Mouse (Mus musculus) yolk sac, embryonic 10.5 days (tissue): ENCODE data around the gene Ly6g5b.

Source experiments
- DNase-seq: peaks from one replicate; pipeline ENCODE4 v3.0.0-alpha.2; 2017; ENCODE audit warnings: low spot score

The Ly6g5b gene

GRCm38 (mm10) chr17:35105740-35106389, 9.4 kb downstream of the Ly6g5b start:
- no peak for DNase-seq

- DNase-seq, result no peak
Observed at GRCm38 (mm10) chr17:35104754-35105153, 10.5 kb downstream of the Ly6g5b start.

- DNase-seq, result peak; percentile 58
Observed at GRCm38 (mm10) chr17:35104079-35104478, 11.1 kb downstream of the Ly6g5b start.

DNA sequence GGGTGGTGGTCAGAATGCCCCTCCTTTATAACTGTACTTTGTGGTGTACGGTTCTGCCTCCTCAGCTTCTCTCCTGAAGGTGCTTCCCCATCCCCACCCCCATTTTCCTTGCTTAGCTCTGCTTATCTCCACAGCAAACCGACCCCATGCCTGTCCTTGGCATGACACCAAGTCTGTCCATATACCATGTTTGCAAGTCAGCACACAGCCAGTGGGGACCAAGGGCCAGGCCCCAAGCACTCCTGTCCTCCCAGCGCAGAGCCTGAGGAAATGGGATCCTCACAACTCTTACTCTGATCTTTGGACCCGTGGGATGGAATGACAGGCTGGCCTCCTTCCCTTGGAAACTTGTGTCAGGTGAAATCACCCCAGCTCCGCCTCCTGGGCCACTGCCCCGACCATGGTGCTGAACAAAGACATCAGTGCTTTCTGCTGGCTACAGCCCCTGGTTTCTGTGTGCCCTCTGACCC, 12.0 kb downstream of the Ly6g5b start:
- peak; percentile 88 for DNase-seq

GRCm38 (mm10) chr17:35102299-35102698, 12.9 kb downstream of the Ly6g5b start:
- no peak for DNase-seq

- DNase-seq, result no peak
Observed at GRCm38 (mm10) chr17:35101161-35101560, 14.1 kb downstream of the Ly6g5b start.

GRCm38 (mm10) chr17:35100196-35100765, 14.9 kb downstream of the Ly6g5b start:
- DNase-seq, result peak; percentile 88

- DNase-seq, result no peak
Observed at GRCm38 (mm10) chr17:35097164-35097655, 18.0 kb downstream of the Ly6g5b start.

DNA sequence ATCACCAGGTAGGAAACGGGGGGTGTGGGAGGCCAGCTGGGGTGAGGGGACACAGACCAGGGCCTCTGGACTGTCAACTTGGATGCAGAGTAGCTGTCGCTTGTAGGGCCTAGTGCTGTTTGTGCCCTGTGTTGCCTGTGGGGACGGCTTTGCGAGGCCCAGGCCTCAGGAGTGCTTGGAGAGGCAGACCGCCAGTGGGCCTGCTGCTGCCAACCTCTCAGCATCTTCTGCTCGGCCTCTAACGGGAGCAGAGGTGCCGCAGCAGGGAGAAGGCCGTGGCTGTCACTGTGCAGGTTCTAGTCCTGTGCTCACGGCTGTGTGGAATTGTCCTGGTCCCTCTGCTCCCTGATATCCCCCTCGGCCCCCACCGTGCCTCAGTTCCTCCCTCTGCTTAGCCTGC, 18.6 kb downstream of the Ly6g5b start:
- no peak for DNase-seq

- no peak for DNase-seq
Observed at GRCm38 (mm10) chr17:35094475-35095365, 20.5 kb downstream of the Ly6g5b start.

DNA sequence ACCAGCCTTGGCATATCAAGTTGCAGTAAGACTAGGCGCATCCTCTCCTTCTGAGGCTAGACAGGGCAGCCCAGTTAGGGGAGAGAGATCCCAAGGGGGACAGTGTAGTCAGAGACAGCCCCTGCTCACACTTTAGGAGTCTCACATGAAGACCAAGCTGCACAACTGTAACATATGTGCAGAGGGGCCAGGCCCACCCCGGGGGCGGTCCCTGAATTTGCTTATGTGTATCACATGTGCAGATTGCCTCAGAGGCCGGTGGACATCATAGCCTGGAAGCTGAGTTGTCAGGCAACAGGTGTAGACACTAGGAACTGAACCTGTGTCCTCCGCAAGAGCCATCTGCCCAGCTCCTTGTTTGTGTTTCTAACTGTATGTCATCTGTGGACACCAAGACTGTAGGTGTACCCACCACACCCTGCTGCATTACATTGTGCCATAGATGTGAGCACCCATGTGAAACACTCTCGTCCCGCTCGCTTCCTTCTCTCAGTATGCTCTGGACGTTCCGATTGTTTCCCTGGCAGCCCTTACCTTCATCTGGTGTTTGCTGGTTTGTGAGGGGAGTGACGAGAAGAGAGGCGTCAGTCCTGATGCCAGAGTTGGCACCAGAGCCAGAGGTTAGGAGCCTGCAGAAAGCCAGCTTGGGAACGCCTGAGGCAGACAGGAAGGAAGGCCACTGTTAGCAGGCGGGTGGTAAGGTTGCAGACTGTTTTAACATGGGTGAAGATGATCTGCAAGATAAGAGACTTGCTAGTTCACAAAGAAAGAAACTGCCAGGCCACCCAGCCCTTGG, 22.6 kb downstream of the Ly6g5b start:
- DNase-seq, result no peak

DNA sequence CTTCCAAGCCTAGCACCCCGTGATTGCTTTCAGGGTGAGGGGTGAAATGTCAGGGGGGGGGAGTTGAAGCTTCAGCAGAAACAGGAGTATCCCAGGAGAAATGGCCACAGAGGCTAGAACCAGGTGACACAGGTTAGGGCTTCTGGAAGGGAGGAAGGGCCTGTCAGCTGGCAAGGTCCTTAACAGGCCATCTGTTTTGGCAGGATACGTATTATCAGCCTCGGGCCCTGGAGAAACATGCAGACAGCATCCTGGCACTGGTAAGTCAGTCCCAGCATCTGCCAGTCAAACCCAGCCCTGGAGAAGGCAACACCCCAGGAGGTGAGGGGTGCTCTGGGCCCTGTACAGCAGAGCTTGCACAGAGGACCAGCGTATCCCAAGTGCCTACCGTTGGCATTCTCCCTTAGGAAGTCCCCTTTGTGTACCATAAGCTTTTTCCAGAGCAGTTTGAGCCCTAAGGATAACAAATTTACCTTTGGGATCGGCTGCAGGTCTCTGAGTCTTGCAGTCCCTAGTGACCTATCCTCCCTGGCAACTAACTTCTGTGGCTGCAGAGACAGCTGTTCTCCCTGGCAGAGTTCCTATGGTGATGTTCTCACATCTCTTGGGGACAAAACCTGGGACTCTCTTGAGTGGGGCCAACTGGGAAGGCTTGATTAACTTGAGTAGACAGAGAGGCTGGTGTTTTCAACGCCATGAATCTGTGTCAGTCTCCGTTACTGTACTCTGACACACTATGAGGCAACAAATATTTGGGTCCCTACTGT, 24.9 kb downstream of the Ly6g5b start:
- no peak for DNase-seq

GRCm38 (mm10) chr17:35088825-35089644, 26.2 kb downstream of the Ly6g5b start, which contains the start of gene Abhd16a:
Gene Abhd16a (plus strand): TSS chr17:35089263.
- peak; percentile 91 for DNase-seq

- DNase-seq, result no peak
Observed at GRCm38 (mm10) chr17:35088151-35088550, 27.1 kb downstream of the Ly6g5b start.

- no peak for DNase-seq
Observed at GRCm38 (mm10) chr17:35085208-35085865, 29.9 kb downstream of the Ly6g5b start, which contains the start of gene Ly6g6f. Gene Ly6g6f (minus strand): TSS chr17:35085610.

DNA sequence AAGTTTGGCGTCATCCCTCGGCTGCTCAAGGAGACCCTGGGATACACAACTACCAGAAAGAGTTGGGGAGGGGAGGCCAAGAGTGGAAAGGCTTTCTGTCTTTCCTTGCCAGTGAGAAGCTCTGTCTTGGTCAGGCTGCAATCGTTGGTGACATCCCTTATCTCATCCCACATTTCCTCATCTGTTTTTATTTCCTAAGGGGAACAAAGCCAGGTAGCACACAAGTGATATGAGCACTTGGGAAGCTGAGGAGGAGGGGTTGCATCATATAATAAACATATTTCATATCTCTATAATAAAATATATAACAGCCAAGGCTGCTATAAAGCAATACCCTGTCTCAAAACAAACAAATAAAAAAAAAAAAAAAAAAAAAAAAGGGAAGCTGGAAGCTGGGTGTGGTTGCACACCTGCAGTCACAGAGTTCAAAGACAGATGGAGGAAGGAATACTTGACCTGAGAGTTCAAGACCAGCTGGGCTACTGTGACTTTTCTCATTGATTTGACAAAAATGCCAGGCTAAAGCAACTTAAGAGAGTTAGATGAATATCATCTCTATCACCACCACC, 31.2 kb downstream of the Ly6g5b start:
- no peak for DNase-seq

DNA sequence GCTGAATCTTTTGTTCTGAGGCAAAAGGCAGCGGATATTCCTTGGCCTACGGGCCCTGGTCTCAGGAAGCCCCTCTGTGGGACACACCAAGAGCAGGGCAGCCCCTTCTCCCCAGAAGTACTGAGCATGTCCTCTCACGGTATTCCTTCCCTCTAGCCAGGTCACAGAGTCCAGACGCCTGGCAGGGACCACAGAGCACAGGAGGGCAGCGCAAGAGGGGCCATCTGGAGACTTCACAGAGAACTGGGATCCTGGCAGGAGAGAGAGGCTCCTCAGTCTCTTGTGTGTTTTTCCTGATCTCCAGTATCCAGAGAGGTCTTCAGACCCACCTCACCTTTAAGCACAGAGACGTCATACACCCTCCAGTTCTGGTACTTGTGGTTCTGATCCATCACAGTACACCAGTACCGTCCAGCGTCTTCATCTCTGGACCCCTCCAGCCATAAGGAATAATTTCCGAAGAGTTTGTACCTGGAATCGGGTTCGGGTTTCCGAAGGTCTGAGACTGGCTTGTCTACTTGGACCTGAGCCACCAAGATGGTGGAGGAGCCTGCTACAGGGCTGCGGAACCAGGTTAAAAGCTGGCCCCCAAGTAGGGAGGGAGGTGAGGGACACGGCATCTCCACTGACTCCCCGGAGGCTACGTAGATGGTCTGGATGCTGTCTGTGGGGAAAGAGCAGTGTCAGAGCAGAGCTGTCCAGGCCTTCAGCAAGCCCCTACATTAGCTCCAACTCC, 32.2 kb downstream of the Ly6g5b start:
- no peak for DNase-seq

DNA sequence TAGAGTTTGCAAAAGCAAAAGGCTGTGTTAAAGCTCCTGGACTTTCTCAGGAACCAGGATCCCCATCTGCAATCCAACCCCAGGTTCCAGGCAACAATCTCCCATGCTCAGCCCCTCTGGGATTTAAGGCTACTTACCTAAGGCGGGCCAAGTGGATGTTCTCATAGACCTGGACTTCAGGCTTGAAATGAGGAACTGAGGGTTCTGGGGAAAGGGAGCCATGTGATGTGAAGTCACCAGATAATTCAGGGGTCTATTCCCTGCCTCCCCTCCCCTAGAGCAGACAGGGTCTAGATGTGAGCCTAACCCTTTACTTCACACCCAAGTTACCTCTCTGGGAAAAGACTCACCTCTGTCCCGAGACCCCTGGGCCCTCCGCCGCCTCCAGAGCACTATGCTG, 34.5 kb downstream of the Ly6g5b start:
- DNase-seq, result no peak
